Mouse (Mus musculus) G1E (cell line): ENCODE results near the gene Gm36210.

Experiments used
- CTCF ChIP-seq: IDR thresholded peaks from 2 replicates; pipeline ENCODE4 v1.5.1; 2012; ENCODE audit warnings: low read depth, low read length, inconsistent platforms, mixed read lengths
- GATA1 ChIP-seq: IDR thresholded peaks from 2 replicates; pipeline ENCODE4 v1.6.1; 2012; ENCODE audit warnings: borderline replicate concordance, low read length, inconsistent platforms, mixed read lengths
- GATA2 ChIP-seq: IDR thresholded peaks from 2 replicates; pipeline ENCODE4 v1.6.1; 2012; ENCODE audit warnings: low read depth, low read length, inconsistent platforms, borderline replicate concordance
- POLR2AphosphoS5 ChIP-seq: IDR thresholded peaks from 2 replicates; pipeline ENCODE4 v1.6.1; 2012; ENCODE audit warnings: low read depth, low read length, inconsistent platforms; ENCODE audit not compliant: insufficient replicate concordance
- TAL1 ChIP-seq: conservative IDR thresholded peaks from 2 replicates; pipeline ENCODE4 v1.6.1; 2012; ENCODE audit warnings: low read depth, low read length, inconsistent platforms, mixed read lengths

- TF ChIP-seq CTCF (no peak), POLR2AphosphoS5 (no peak), GATA1 (no peak), TAL1 (no peak), GATA2 (no peak)
Measured at GRCm38 (mm10) chr7:4927711-4928110, 21.4 kb upstream of the Gm36210 start.
